Mouse (Mus musculus) heart, postnatal 0 days (tissue): ENCODE data around the gene Zfp853.

Experiments
- CTCF ChIP-seq: IDR thresholded peaks from 2 replicates; pipeline ENCODE4 v1.5.1; 2016; ENCODE audit warnings: antibody characterized with exemption, control low read depth, low read depth
- EP300 ChIP-seq: IDR thresholded peaks from 2 replicates; pipeline ENCODE4 v1.6.1; 2016; ENCODE audit warnings: antibody characterized with exemption, low read depth

- TF ChIP-seq CTCF (no peak), EP300 (no peak)
These were observed 5.0 kb upstream of the Zfp853 start for GRCm38 (mm10) chr5:143298391-143298790.
